Mouse (Mus musculus): ENCODE data around the gene Slc4a1ap. TPM values are rescaled to one million over a fixed set of nuclear protein-coding genes. Genes with fewer than 3 reads are reported as not detected.

Slc4a1ap gene
- polyA plus RNA-seq, 1 experiment from 2014 or later: 40.1 TPM

DNA sequence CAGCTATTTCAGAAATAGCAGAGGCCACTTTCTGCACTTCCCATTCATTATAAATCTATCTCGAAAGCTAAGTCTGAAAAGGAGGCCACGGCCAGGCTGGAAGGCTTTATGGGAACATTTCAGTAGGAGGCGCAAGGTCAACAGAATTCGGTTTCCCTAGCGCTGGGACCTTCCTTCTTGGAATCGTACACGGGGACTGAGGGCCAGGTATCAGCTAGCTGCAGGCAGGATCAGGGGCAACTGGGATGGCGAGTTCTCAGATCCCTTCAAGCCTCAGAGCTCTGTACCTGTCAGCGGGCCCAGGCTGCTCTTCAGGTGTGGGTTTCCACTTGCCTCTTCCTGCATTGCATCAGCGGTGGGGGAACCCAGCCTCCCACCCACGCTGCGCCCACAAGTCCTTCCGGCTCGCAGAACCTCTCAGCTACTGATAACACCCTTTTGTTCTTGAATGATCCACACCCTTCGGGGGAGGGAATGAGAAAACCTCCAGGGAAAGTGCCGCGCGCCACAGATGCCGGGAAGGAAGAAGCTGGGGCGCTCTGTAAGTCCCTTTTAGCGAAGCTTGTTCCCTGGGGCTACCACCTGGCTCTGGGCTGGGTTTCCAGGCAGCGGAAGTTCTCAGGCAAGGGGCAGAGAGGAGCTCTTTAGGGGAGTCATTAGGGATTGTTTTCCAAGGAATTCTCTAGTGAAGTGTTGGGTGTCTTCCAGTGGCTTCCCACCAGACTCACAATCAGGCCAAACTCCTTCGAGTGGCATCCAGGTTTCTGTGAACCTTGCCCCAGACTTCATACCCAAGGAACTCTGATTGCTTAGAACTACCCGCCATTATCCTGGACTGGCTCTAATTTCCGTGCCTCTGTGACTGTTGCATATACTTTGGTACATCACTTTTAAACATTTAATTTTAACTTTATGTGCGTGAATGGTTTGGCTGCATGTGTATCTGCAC, 70.0 kb downstream of the Slc4a1ap start, which contains the start of gene Mrpl33:
Gene Mrpl33, plus strand, starts transcription at position 455 of the 949 bp plus-strand sequence.
- WGBS: 7% methylated on average over 26 of the region's 26 CpGs
- no peak for ATAC-seq (ENCODE audit: low FRiP score)
- Histone ChIP-seq H3K36me3 (no peaks in the 10 kb centered on the region), H3K4me3 (peak within 1 kb of the TSS; percentile 32), H3K9ac (peak within 1 kb of the TSS; percentile 60; the same call in 1 of the 2 replicates), H3K27me3 (peaks cover 14% of the 10 kb centered on the region; the same call in 1 of the 2 replicates), H3K27ac (no peak within 1 kb of the TSS), H3K4me2 (replicated peaks) (peak within 1 kb of the TSS; percentile 61), H3K9me3 (replicated peaks) (no peaks in the 10 kb centered on the region), H3K4me1 (peaks cover 6% of the 10 kb centered on the region; the same call in 1 of the 2 replicates)

DNA sequence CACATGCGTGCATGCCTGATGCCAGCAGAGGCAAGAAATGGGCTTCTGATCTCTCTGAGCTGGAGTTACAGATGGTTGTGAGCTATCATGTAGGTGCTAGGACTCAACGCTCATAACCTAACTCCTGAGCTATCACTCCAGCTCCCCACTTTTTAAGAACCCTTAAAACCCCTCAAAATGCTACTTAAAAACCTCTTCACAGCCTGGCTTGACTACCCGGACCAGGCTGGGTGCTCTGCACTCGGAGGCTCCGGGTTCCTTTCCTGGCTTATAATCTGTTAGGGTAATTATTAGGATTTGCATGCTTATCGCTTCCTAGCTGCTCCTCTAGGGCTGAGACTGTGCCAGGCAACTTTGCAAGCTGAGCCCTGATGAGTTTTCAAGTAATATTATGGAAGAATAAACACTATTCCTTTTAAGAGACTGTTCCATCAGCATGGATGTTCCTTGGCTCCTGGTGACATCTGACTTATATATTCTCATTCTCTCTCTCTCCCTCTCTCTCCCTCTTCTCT, 70.7 kb downstream of the Slc4a1ap start:
- Histone ChIP-seq H3K4me2 (replicated peaks) (peak overlapping the region; percentile 61; the same call in 1 of the 2 replicates), H3K4me1 (peaks cover 6% of the 10 kb centered on the region; the same call in 1 of the 2 replicates), H3K27me3 (peaks cover 14% of the 10 kb centered on the region; the same call in 1 of the 2 replicates), H3K9me3 (replicated peaks) (no peaks in the 10 kb centered on the region), H3K27ac (no peak overlapping the region), H3K9ac (no peak overlapping the region), H3K4me3 (no peak overlapping the region), H3K36me3 (no peaks in the 10 kb centered on the region)
- no peak for ATAC-seq (ENCODE audit: low FRiP score)
- 81% methylated on average over 6 of the region's 6 CpGs for WGBS

DNA sequence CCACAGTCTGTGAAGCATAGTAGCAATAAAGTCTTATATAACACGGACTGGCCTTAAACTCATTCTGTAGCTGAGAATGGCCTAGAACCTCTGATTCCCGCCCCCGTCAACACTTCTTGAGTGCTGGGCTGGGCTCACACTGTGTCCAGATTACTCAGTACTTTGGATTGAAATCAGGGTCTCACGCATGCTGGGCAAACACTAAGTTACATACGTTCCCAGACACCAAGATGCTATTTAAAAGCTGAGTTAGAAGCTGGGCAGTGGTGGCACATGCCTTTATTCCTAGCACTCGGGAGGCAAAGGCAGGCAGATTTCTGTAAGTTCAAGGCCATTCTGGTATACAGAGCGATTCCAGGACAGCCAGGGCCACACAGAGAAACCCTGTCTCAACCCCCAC, 71.3 kb downstream of the Slc4a1ap start:
- Histone ChIP-seq H3K27me3 (peaks cover 14% of the 10 kb centered on the region; the same call in 1 of the 2 replicates), H3K36me3 (no peaks in the 10 kb centered on the region), H3K4me1 (peaks cover 6% of the 10 kb centered on the region; the same call in 1 of the 2 replicates), H3K4me2 (replicated peaks) (no peak overlapping the region), H3K27ac (no peak overlapping the region), H3K9me3 (replicated peaks) (no peaks in the 10 kb centered on the region), H3K4me3 (no peak overlapping the region), H3K9ac (no peak overlapping the region)
- ATAC-seq (ENCODE audit: low FRiP score): no peak
- 80% methylated on average over 7 of the region's 7 CpGs for WGBS

DNA sequence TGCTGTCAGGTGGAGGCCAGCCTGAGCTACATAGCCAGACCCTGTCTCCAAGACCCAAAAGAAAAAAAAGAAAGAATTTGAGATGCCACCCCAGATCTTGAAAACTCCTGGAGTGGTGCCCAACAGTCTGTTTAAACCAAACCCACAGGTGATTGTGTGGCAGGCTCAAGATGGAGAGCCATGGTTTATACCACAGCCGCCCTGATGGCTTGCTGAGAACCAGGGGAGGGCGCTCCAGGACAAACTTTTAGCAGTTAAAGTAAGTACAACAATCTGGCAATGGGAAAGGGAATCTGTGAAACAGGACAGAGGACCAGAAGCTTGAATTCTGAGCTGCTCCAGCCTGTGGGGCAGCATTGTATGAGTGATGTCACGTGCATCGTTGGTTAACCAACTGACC, 71.8 kb downstream of the Slc4a1ap start:
- peaks cover 6% of the 10 kb centered on the region; the same call in 1 of the 2 replicates for H3K4me1 ChIP-seq
- ATAC-seq (ENCODE audit: low FRiP score): no peak
- no peak overlapping the region for H3K27ac ChIP-seq
- H3K4me2 ChIP-seq (replicated peaks): no peak overlapping the region
- H3K4me3 ChIP-seq: no peak overlapping the region
- no peaks in the 10 kb centered on the region for H3K9me3 ChIP-seq (replicated peaks)
- no peak overlapping the region for H3K9ac ChIP-seq
- H3K36me3 ChIP-seq: no peaks in the 10 kb centered on the region
- 63% methylated on average over 4 of the region's 4 CpGs for WGBS
- H3K27me3 ChIP-seq: peaks cover 14% of the 10 kb centered on the region; the same call in 1 of the 2 replicates

DNA sequence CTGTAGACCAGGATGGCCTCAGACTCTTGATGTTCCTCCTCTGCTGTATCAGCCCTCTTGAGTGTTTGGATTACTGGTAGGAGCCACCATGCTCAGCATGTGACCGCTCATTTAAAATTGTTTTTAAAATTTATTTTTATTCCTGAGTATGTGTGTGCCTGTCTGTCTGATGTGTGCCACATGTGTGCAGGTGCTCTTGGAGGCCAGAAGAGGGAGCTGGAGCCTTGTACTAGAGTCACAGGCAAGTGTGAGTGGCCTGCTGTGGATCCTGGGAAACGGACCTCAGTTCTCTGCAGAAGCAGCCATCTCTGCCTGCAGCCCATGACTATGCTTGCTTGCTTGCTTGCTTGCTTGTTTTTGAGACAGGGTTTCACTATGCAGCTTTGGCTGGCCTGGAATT, 72.4 kb downstream of the Slc4a1ap start:
- no peak overlapping the region for H3K27ac ChIP-seq
- 82% methylated on average over 2 of the region's 2 CpGs for WGBS
- H3K9ac ChIP-seq: no peak overlapping the region
- no peaks in the 10 kb centered on the region for H3K9me3 ChIP-seq (replicated peaks)
- peaks cover 6% of the 10 kb centered on the region; the same call in 1 of the 2 replicates for H3K4me1 ChIP-seq
- H3K4me3 ChIP-seq: no peak overlapping the region
- H3K36me3 ChIP-seq: no peaks in the 10 kb centered on the region
- ATAC-seq (ENCODE audit: low FRiP score): no peak
- H3K27me3 ChIP-seq: peaks cover 14% of the 10 kb centered on the region; the same call in 1 of the 2 replicates
- H3K4me2 ChIP-seq (replicated peaks): no peak overlapping the region

DNA sequence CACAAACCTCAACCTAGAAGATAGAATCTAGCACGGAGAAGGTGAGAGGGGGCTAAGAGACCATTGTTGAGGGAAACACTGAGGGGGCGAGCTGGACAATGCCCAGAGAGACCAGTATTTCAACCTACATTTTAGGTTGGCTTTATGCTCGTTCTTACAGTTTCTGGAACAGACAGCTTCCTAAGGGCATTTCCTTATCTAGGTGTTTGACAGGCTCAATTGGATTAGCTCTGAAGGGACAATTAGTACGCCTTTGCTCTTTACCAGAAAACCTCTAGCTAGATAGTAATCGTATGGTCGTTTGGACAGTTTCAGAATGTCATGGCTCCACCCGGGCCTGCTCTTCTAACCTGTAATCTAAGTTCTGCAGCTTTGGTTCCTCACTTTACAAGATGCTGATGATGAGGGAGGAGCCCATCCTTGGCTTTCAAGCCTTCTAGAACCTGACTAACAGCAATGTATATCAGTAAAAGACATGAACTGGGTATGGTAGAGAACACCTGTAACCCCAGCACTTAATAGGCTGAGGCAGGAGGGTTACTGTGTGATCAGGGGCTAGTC, 74.4 kb downstream of the Slc4a1ap start:
- H3K36me3 ChIP-seq: no peaks in the 10 kb centered on the region
- H3K9ac ChIP-seq: no peak overlapping the region
- no peak for ATAC-seq (ENCODE audit: low FRiP score)

DNA sequence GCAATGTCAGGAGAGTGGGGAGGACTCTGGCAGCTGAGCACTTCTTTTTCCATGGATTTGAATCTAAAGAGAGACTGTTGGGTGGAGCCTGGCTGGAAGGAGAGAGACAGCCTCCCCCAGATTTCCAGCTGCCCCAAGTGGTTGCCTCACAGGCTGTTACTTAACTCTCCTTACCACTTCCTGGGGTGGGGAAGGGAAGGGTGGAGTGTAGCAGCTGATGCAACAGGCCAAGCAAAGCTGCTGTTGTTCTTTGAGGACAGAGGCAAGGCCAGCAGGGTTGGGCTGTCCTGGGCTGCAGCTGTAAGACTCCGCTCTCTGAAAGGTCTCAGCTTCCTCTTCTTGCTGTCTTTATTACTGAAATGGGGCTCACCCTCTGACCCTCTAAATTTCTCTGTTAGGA, 75.6 kb downstream of the Slc4a1ap start:
- H3K27me3 ChIP-seq: peaks cover 4% of the 10 kb centered on the region; the same call in 1 of the 2 replicates
- ATAC-seq (ENCODE audit: low FRiP score): no peak
- no peak overlapping the region for H3K9ac ChIP-seq
- no peak overlapping the region for H3K4me2 ChIP-seq (replicated peaks)
- no peak overlapping the region for H3K27ac ChIP-seq
- H3K36me3 ChIP-seq: no peaks in the 10 kb centered on the region
- H3K9me3 ChIP-seq (replicated peaks): no peaks in the 10 kb centered on the region
- no peaks in the 10 kb centered on the region for H3K4me1 ChIP-seq
- H3K4me3 ChIP-seq: no peak overlapping the region
- 92% methylated on average over 1 of the region's 1 CpGs for WGBS

More for the DNA sequence above, 74.4 kb downstream of the Slc4a1ap start:
- H3K4me3 ChIP-seq: no peak overlapping the region
- no peak overlapping the region for H3K4me2 ChIP-seq (replicated peaks)
- H3K27me3 ChIP-seq: peaks cover 9% of the 10 kb centered on the region; the same call in 1 of the 2 replicates
- H3K9me3 ChIP-seq (replicated peaks): no peaks in the 10 kb centered on the region
- H3K27ac ChIP-seq: no peak overlapping the region
- 81% methylated on average over 7 of the region's 7 CpGs for WGBS
- peaks cover 6% of the 10 kb centered on the region; the same call in 1 of the 2 replicates for H3K4me1 ChIP-seq

DNA sequence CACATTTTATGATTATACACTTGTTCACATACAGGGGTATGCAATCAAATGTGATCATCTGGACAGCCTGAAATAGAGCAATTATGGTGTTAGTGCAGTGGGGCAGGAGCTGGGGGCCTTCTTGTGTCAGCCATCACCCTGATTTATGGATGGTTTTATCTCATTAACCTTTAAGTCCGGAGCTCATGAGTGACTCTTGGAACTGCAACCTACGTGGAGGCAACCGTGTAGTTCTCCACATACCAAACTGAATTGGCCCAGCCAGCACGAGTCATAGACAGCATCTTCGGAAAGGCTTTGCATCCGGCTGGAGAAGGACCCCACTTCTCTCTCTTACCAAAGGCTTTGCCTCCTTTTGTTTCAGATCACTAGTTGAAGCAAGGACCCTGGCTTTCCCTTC, 77.0 kb downstream of the Slc4a1ap start:
- H3K9me3 ChIP-seq (replicated peaks): no peaks in the 10 kb centered on the region
- WGBS: 90% methylated on average over 6 of the region's 6 CpGs
- no peaks in the 10 kb centered on the region for H3K4me1 ChIP-seq
- no peaks in the 10 kb centered on the region for H3K36me3 ChIP-seq
- H3K27ac ChIP-seq: no peak overlapping the region
- H3K4me3 ChIP-seq: no peak overlapping the region
- ATAC-seq (ENCODE audit: low FRiP score): no peak
- no peak overlapping the region for H3K9ac ChIP-seq
- no peaks in the 10 kb centered on the region for H3K27me3 ChIP-seq
- no peak overlapping the region for H3K4me2 ChIP-seq (replicated peaks)

DNA sequence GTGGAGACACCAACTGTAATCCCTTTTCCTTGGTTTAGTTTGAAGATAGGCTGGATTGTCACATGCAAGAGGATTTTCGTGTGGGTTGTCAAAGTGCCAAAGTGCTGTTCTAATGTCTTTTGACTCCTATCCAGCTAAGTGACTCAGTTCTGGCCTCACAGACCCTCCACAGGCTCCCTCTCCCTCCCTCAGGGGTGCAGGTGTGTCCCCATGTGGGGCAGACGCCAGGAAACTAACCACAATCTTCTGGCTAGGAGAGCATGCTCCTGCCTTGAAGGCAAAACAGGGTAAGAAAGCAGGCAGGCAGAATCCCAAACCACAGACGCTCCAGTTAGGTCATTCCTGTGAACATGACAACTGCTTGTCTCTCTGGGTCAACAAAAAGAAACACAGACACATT, 79.4 kb downstream of the Slc4a1ap start:
- no peak for ATAC-seq (ENCODE audit: low FRiP score)
- H3K36me3 ChIP-seq: no peaks in the 10 kb centered on the region
- no peaks in the 10 kb centered on the region for H3K27me3 ChIP-seq
- no peaks in the 10 kb centered on the region for H3K9me3 ChIP-seq (replicated peaks)
- no peak overlapping the region for H3K9ac ChIP-seq
- no peak overlapping the region for H3K27ac ChIP-seq
- WGBS: 64% methylated on average over 3 of the region's 3 CpGs
- H3K4me1 ChIP-seq: no peaks in the 10 kb centered on the region
- H3K4me3 ChIP-seq: no peak overlapping the region
- H3K4me2 ChIP-seq (replicated peaks): no peak overlapping the region

Other genes with a start within 250 kb of the Slc4a1ap start
- 44.4 and 57.8 TPM in 2 replicates for gene Ift172, start 235.9 kb upstream of the Slc4a1ap start, polyA plus RNA-seq (2016; fragmentation: Nextera tagmentation; extraction: Ambion mirVana)
- 66.9 and 68.2 TPM in 2 replicates for gene Fndc4, start 230.9 kb upstream of the Slc4a1ap start, polyA plus RNA-seq (2016; fragmentation: Nextera tagmentation; extraction: Ambion mirVana)
- gene Gckr, start 229.6 kb upstream of the Slc4a1ap start, polyA plus RNA-seq (2016; fragmentation: Nextera tagmentation; extraction: Ambion mirVana): 0.38 TPM in 1 of 2 replicates, not detected in the other
- 97.4 and 101 TPM in 2 replicates for gene Zfp512, start 74.6 kb upstream of the Slc4a1ap start, polyA plus RNA-seq (2016; fragmentation: Nextera tagmentation; extraction: Ambion mirVana)
- gene 4930548H24Rik, start 41.3 kb upstream of the Slc4a1ap start, polyA plus RNA-seq (2016; fragmentation: Nextera tagmentation; extraction: Ambion mirVana): not detected in 2 replicates
- 68.5 and 80.6 TPM in 2 replicates for gene Gpn1, start 32.3 kb upstream of the Slc4a1ap start, polyA plus RNA-seq (2016; fragmentation: Nextera tagmentation; extraction: Ambion mirVana)
- 28.5 and 34.1 TPM in 2 replicates for gene Supt7l, start 812 bp downstream of the Slc4a1ap start, polyA plus RNA-seq (2016; fragmentation: Nextera tagmentation; extraction: Ambion mirVana)
- gene Mrpl33, start 69.9 kb downstream of the Slc4a1ap start, polyA plus RNA-seq (2016; fragmentation: Nextera tagmentation; extraction: Ambion mirVana): 193 and 201 TPM in 2 replicates
- gene Rbks, start 170.6 kb downstream of the Slc4a1ap start, polyA plus RNA-seq (2016; fragmentation: Nextera tagmentation; extraction: Ambion mirVana): 1.8 TPM in 2 replicates
- gene Babam2, start 170.7 kb downstream of the Slc4a1ap start, polyA plus RNA-seq (2016; fragmentation: Nextera tagmentation; extraction: Ambion mirVana): 42.9 and 45.2 TPM in 2 replicates